Mouse (Mus musculus): ENCODE data around the gene Ripk4. TPM values are rescaled to one million over a fixed set of nuclear protein-coding genes. Genes with fewer than 3 reads are reported as not detected.

The Ripk4 gene
- polyA plus RNA-seq, 1 experiment from 2014 or later, result 9.8 TPM

- H3K27me3 ChIP-seq, result peaks cover 70% of the 10 kb centered on the region
These were observed 378 bp upstream of the Ripk4 start for GRCm38 (mm10) chr16:97763990-97764340.

GRCm38 (mm10) chr16:97761782-97762181, 1.8 kb downstream of the Ripk4 start:
- Histone ChIP-seq H3K4me1 (peaks cover 16% of the 10 kb centered on the region), H3K9me3 (no peaks in the 10 kb centered on the region), H3K36me3 (no peaks in the 10 kb centered on the region), H3K27ac (no peak overlapping the region), H3K4me3 (peak overlapping the region; percentile 49), H3K27me3 (peaks cover 66% of the 10 kb centered on the region), H3K4me2 (replicated peaks) (peak overlapping the region; percentile 78), H3K9ac (no peak overlapping the region)
- ATAC-seq (ENCODE audit: low FRiP score, low read depth), result no peak
- 58% methylated on average over 2 of the region's 2 CpGs for WGBS

More at GRCm38 (mm10) chr16:97763990-97764340, 378 bp upstream of the Ripk4 start:
- Histone ChIP-seq H3K4me2 (replicated peaks) (peak overlapping the region; percentile 78), H3K4me3 (peak overlapping the region; percentile 49), H3K4me1 (peaks cover 16% of the 10 kb centered on the region), H3K9ac (no peak overlapping the region), H3K9me3 (no peaks in the 10 kb centered on the region), H3K27ac (no peak overlapping the region), H3K36me3 (no peaks in the 10 kb centered on the region)
- no peak for ATAC-seq (ENCODE audit: low FRiP score, low read depth)
- WGBS, result 7% methylated on average over 13 of the region's 13 CpGs

GRCm38 (mm10) chr16:97759681-97760080, 3.9 kb downstream of the Ripk4 start:
- ATAC-seq (ENCODE audit: low FRiP score, low read depth), result peak; percentile 51; the same call in 1 of the 2 replicates
- no peaks in the 10 kb centered on the region for H3K36me3 ChIP-seq
- 36% methylated on average over 3 of the region's 3 CpGs for WGBS
- peaks cover 16% of the 10 kb centered on the region for H3K4me1 ChIP-seq
- H3K4me3 ChIP-seq, result no peak overlapping the region
- no peak overlapping the region for H3K27ac ChIP-seq
- no peak overlapping the region for H3K4me2 ChIP-seq (replicated peaks)
- no peak overlapping the region for H3K9ac ChIP-seq
- H3K27me3 ChIP-seq, result peaks cover 45% of the 10 kb centered on the region
- H3K9me3 ChIP-seq, result no peaks in the 10 kb centered on the region

- Histone ChIP-seq H3K4me3 (no peak overlapping the region), H3K9ac (no peak overlapping the region), H3K4me2 (replicated peaks) (no peak overlapping the region), H3K27ac (no peak overlapping the region), H3K9me3 (no peaks in the 10 kb centered on the region), H3K27me3 (peaks cover 31% of the 10 kb centered on the region), H3K36me3 (no peaks in the 10 kb centered on the region), H3K4me1 (peaks cover 8% of the 10 kb centered on the region)
- no peak for ATAC-seq (ENCODE audit: low FRiP score, low read depth)
- WGBS, result 82% methylated on average over 2 of the region's 2 CpGs
These were observed 5.3 kb downstream of the Ripk4 start for GRCm38 (mm10) chr16:97758288-97758687.

- Histone ChIP-seq H3K27me3 (peaks cover 13% of the 10 kb centered on the region), H3K4me1 (no peaks in the 10 kb centered on the region), H3K4me3 (no peak overlapping the region), H3K9ac (no peak overlapping the region), H3K4me2 (replicated peaks) (no peak overlapping the region), H3K27ac (no peak overlapping the region), H3K36me3 (no peaks in the 10 kb centered on the region), H3K9me3 (no peaks in the 10 kb centered on the region)
- no peak for ATAC-seq (ENCODE audit: low FRiP score, low read depth)
- 78% methylated on average over 2 of the region's 2 CpGs for WGBS
These were observed 7.1 kb downstream of the Ripk4 start for GRCm38 (mm10) chr16:97756460-97756859.

- no peak overlapping the region for H3K27ac ChIP-seq
- WGBS, result 76% methylated on average over 3 of the region's 3 CpGs
- ATAC-seq (ENCODE audit: low FRiP score, low read depth), result no peak
- H3K27me3 ChIP-seq, result no peaks in the 10 kb centered on the region
- no peak overlapping the region for H3K9ac ChIP-seq
- H3K9me3 ChIP-seq, result no peaks in the 10 kb centered on the region
- no peak overlapping the region for H3K4me2 ChIP-seq (replicated peaks)
- no peaks in the 10 kb centered on the region for H3K4me1 ChIP-seq
- H3K4me3 ChIP-seq, result no peak overlapping the region
- no peaks in the 10 kb centered on the region for H3K36me3 ChIP-seq
These were observed 11.2 kb downstream of the Ripk4 start for GRCm38 (mm10) chr16:97752316-97752941.

GRCm38 (mm10) chr16:97751884-97752283, 11.7 kb downstream of the Ripk4 start:
- no peak overlapping the region for H3K9ac ChIP-seq
- H3K9me3 ChIP-seq, result no peaks in the 10 kb centered on the region
- H3K27ac ChIP-seq, result no peak overlapping the region
- no peaks in the 10 kb centered on the region for H3K36me3 ChIP-seq
- H3K27me3 ChIP-seq, result no peaks in the 10 kb centered on the region
- no peak overlapping the region for H3K4me3 ChIP-seq
- WGBS, result 69% methylated on average over 8 of the region's 8 CpGs
- no peaks in the 10 kb centered on the region for H3K4me1 ChIP-seq
- no peak for ATAC-seq (ENCODE audit: low FRiP score, low read depth)
- no peak overlapping the region for H3K4me2 ChIP-seq (replicated peaks)

GRCm38 (mm10) chr16:97748421-97748820, 15.2 kb downstream of the Ripk4 start:
- no peak for ATAC-seq (ENCODE audit: low FRiP score, low read depth)
- no peaks in the 10 kb centered on the region for H3K4me1 ChIP-seq
- 87% methylated on average over 6 of the region's 6 CpGs for WGBS
- no peaks in the 10 kb centered on the region for H3K36me3 ChIP-seq
- H3K4me2 ChIP-seq (replicated peaks), result no peak overlapping the region
- H3K27ac ChIP-seq, result no peak overlapping the region
- H3K4me3 ChIP-seq, result no peak overlapping the region
- H3K27me3 ChIP-seq, result no peaks in the 10 kb centered on the region
- H3K9me3 ChIP-seq, result no peaks in the 10 kb centered on the region
- H3K9ac ChIP-seq, result no peak overlapping the region

GRCm38 (mm10) chr16:97738030-97738429, 25.6 kb downstream of the Ripk4 start:
- WGBS, result 55% methylated on average over 6 of the region's 6 CpGs
- H3K27ac ChIP-seq, result no peak overlapping the region
- ATAC-seq (ENCODE audit: low FRiP score, low read depth), result no peak

GRCm38 (mm10) chr16:97736562-97736961, 27.0 kb downstream of the Ripk4 start:
- no peaks in the 10 kb centered on the region for H3K9me3 ChIP-seq
- H3K36me3 ChIP-seq, result no peaks in the 10 kb centered on the region
- H3K9ac ChIP-seq, result no peak overlapping the region
- no peak overlapping the region for H3K27ac ChIP-seq
- WGBS, result 90% methylated on average over 2 of the region's 2 CpGs
- no peak for ATAC-seq (ENCODE audit: low FRiP score, low read depth)
- H3K27me3 ChIP-seq, result no peaks in the 10 kb centered on the region
- H3K4me3 ChIP-seq, result no peak overlapping the region
- H3K4me1 ChIP-seq, result no peaks in the 10 kb centered on the region
- H3K4me2 ChIP-seq (replicated peaks), result no peak overlapping the region

More at GRCm38 (mm10) chr16:97738030-97738429, 25.6 kb downstream of the Ripk4 start:
- H3K4me3 ChIP-seq, result no peak overlapping the region
- no peak overlapping the region for H3K9ac ChIP-seq
- no peaks in the 10 kb centered on the region for H3K36me3 ChIP-seq
- no peaks in the 10 kb centered on the region for H3K4me1 ChIP-seq
- H3K4me2 ChIP-seq (replicated peaks), result no peak overlapping the region
- no peaks in the 10 kb centered on the region for H3K9me3 ChIP-seq
- no peaks in the 10 kb centered on the region for H3K27me3 ChIP-seq

GRCm38 (mm10) chr16:97734760-97735322, 28.7 kb downstream of the Ripk4 start:
- H3K27ac ChIP-seq, result no peak overlapping the region
- no peak overlapping the region for H3K9ac ChIP-seq
- no peak overlapping the region for H3K4me2 ChIP-seq (replicated peaks)
- no peaks in the 10 kb centered on the region for H3K36me3 ChIP-seq
- no peaks in the 10 kb centered on the region for H3K9me3 ChIP-seq
- no peaks in the 10 kb centered on the region for H3K27me3 ChIP-seq
- H3K4me1 ChIP-seq, result no peaks in the 10 kb centered on the region
- H3K4me3 ChIP-seq, result no peak overlapping the region
- ATAC-seq (ENCODE audit: low FRiP score, low read depth), result peak; percentile 48; the same call in 1 of the 2 replicates
- 49% methylated on average over 9 of the region's 9 CpGs for WGBS

- Histone ChIP-seq H3K4me2 (replicated peaks) (no peak overlapping the region), H3K9ac (no peak overlapping the region), H3K9me3 (no peaks in the 10 kb centered on the region), H3K27me3 (no peaks in the 10 kb centered on the region), H3K36me3 (no peaks in the 10 kb centered on the region), H3K27ac (no peak overlapping the region), H3K4me1 (no peaks in the 10 kb centered on the region), H3K4me3 (no peak overlapping the region)
- WGBS, result 55% methylated on average over 2 of the region's 2 CpGs
- no peak for ATAC-seq (ENCODE audit: low FRiP score, low read depth)
These were observed 30.0 kb downstream of the Ripk4 start for GRCm38 (mm10) chr16:97733599-97733998.

GRCm38 (mm10) chr16:97730321-97730720, 33.3 kb downstream of the Ripk4 start:
- WGBS, result 69% methylated on average over 1 of the region's 1 CpGs
- Histone ChIP-seq H3K4me3 (no peak overlapping the region), H3K27me3 (no peaks in the 10 kb centered on the region), H3K4me2 (replicated peaks) (no peak overlapping the region), H3K4me1 (0 out of 2 replicates have a peak, but pooled peaks cover 2% of the 10 kb centered on the region), H3K27ac (no peak overlapping the region), H3K36me3 (no peaks in the 10 kb centered on the region), H3K9ac (no peak overlapping the region), H3K9me3 (no peaks in the 10 kb centered on the region)
- ATAC-seq (ENCODE audit: low FRiP score, low read depth), result no peak

Data from limb, embryonic 13.5 days (tissue).